Mouse (Mus musculus) myocyte (in vitro differentiated cells): ENCODE results near the gene Pex26. TPM values are rescaled to one million over a fixed set of nuclear protein-coding genes. Genes with fewer than 3 reads are reported as not detected.
A peak's percentile ranks its signal among the peaks of the same experiment; 100 is the strongest.

Experiments used
- H3K27me3 ChIP-seq: one replicate; pipeline ENCODE4 v1.6.1; 2011; ENCODE audit not compliant: control insufficient read depth, insufficient read depth, insufficient read length
- H3K36me3 ChIP-seq: one replicate; pipeline ENCODE4 v1.6.1; 2011; ENCODE audit not compliant: control insufficient read depth, insufficient read depth
- H3K4me2 ChIP-seq: one replicate; pipeline ENCODE4 v1.6.1; 2011; ENCODE audit warnings: low read depth, control low read depth
- H3K4me3 ChIP-seq: one replicate; pipeline ENCODE4 v1.5.1; 2011; ENCODE audit warnings: mild to moderate bottlenecking, control low read depth, moderate library complexity
- H3K79me2 ChIP-seq: one replicate; pipeline ENCODE4 v1.6.1; 2011; ENCODE audit not compliant: control insufficient read depth, insufficient read depth
- H3ac ChIP-seq: one replicate; pipeline ENCODE4 v1.6.1; 2011; ENCODE audit not compliant: control insufficient read depth, insufficient read length
- CEBPB ChIP-seq: IDR thresholded peaks from 2 replicates; pipeline ENCODE4 v1.6.1; 2011; ENCODE audit warnings: mild to moderate bottlenecking, moderate library complexity; ENCODE audit not compliant: poor library complexity, insufficient read depth, severe bottlenecking
- E2F4 ChIP-seq: IDR thresholded peaks from one replicate; pipeline ENCODE4 v1.6.1; 2011; ENCODE audit warnings: mild to moderate bottlenecking, control low read depth, moderate library complexity; ENCODE audit not compliant: insufficient read depth
- MAX ChIP-seq: IDR thresholded peaks from one replicate; pipeline ENCODE4 v1.6.1; 2011; ENCODE audit warnings: low read depth, mild to moderate bottlenecking, control low read depth
- MYOD1 ChIP-seq, 3 experiments: IDR thresholded peaks; one replicate each; pipeline ENCODE4 v1.6.1; 2011; ENCODE audit warnings: control low read depth in 2 of 3, low read depth in 2 of 3, mild to moderate bottlenecking in 2 of 3, moderate library complexity in 1 of 3; ENCODE audit not compliant: insufficient read length in 2 of 3, control insufficient read depth in 1 of 3
- MYOG ChIP-seq, 3 experiments: IDR thresholded peaks; one replicate each; pipeline ENCODE4 v1.6.1; 2011; ENCODE audit warnings: control low read depth in 2 of 3, low read depth in 2 of 3, mild to moderate bottlenecking in 2 of 3; ENCODE audit not compliant: insufficient read length in 2 of 3, control insufficient read depth in 1 of 3, insufficient read depth in 1 of 3
- POLR2A ChIP-seq: IDR thresholded peaks from one replicate; pipeline ENCODE4 v1.6.1; 2011; ENCODE audit warnings: low read depth, mild to moderate bottlenecking, control low read depth, moderate library complexity; ENCODE audit not compliant: insufficient read length
- POLR2AphosphoS2 ChIP-seq: IDR thresholded peaks from one replicate; pipeline ENCODE4 v1.6.1; 2011; ENCODE audit warnings: low read depth, control low read depth; ENCODE audit not compliant: insufficient read length
- REST ChIP-seq: IDR thresholded peaks from one replicate; pipeline ENCODE4 v1.6.1; 2011; ENCODE audit warnings: mild to moderate bottlenecking, control low read depth, moderate library complexity; ENCODE audit not compliant: insufficient read depth, insufficient read length
- SRF ChIP-seq: IDR thresholded peaks from one replicate; pipeline ENCODE4 v1.6.1; 2011; ENCODE audit warnings: low read depth; ENCODE audit not compliant: control insufficient read depth, insufficient read length
- TCF12 ChIP-seq: IDR thresholded peaks from one replicate; pipeline ENCODE4 v1.6.1; 2011; ENCODE audit warnings: mild to moderate bottlenecking, control low read depth; ENCODE audit not compliant: poor library complexity, insufficient read depth, severe bottlenecking
- TCF3 ChIP-seq: IDR thresholded peaks from one replicate; pipeline ENCODE4 v1.6.1; 2011; ENCODE audit warnings: low read depth, control low read depth; ENCODE audit not compliant: insufficient read length
- USF1 ChIP-seq: IDR thresholded peaks from one replicate; pipeline ENCODE4 v1.6.1; 2011; ENCODE audit warnings: low read depth, mild to moderate bottlenecking, control low read depth, moderate library complexity
- polyA plus RNA-seq: library from polyadenylated mRNA; unstranded; fragments of >200 nt; fragmentation: generic; extraction: Trizol; gene quantifications from one replicate; pipeline ENCODE4 v1.2.1, GENCODE M21; 2012; ENCODE audit warnings: missing spikeins

Gene Pex26
- polyA plus RNA-seq, 1 experiment: 2.0 TPM

DNA sequence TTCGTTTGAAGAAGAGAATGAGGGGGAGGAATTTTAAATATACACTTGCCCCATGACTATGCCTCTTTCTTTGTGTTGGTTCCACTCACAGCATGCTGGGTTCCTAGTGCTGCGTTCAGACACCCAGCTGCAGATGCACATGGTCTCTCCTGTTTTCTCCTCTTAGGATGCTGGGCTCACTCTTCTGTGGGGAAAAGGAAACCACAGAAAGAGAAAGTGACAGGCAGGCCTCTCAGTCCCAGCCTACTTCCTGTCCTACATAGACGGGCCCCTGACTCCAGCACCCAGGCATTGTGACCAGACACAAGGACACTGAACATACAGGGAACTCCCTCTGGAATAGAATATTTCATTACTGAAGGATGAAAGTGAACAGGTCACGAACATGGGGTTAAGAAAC, 42.6 kb downstream of the Pex26 start:
- H3K79me2 ChIP-seq: no peaks in the 10 kb centered on the region
- H3K4me2 ChIP-seq: no peak overlapping the region

DNA sequence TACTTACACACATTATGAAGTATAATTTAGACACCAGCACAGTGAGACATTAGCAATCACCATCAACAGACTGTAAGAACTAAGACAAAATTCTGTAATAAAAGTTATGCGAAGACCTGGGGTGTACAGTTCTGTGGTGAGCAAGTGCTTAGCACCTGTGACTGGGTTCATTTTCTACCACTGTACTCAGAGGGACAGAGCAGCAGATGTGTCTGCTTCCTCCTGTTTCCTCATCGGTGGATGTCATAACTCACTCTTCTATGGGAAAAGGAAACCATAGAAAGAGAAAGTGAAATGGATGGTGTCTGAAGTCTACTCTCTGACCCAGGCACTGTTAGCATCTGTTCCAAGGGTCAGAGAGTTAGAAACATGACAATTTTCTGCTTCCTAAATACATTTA, 43.3 kb downstream of the Pex26 start:
- no peak for TF ChIP-seq POLR2AphosphoS2
- TF ChIP-seq USF1: no peak
- TF ChIP-seq POLR2A: no peak
- no peak for TF ChIP-seq MYOG (IDR thresholded peaks at IDR 0.05; ENCODE audit: control insufficient read depth in 1 of 3, insufficient read depth in 1 of 3, insufficient read length in 2 of 3, low read depth in 2 of 3)
- TF ChIP-seq REST: no peak
- no peak for TF ChIP-seq E2F4
- no peak for TF ChIP-seq TCF12
- no peak for TF ChIP-seq MAX
- no peak for TF ChIP-seq TCF3
- no peak for TF ChIP-seq CEBPB

More for the DNA sequence above, 42.6 kb downstream of the Pex26 start:
- TF ChIP-seq SRF (no peak), USF1 (no peak), POLR2A (no peak), TCF12 (no peak), MYOD1 (IDR thresholded peaks at IDR 0.05; ENCODE audit: control insufficient read depth in 1 of 3, insufficient read length in 2 of 3, low read depth in 2 of 3) (no peak), POLR2AphosphoS2 (no peak), MAX (no peak), E2F4 (no peak), CEBPB (no peak), REST (no peak), TCF3 (no peak), MYOG (IDR thresholded peaks at IDR 0.05; ENCODE audit: control insufficient read depth in 1 of 3, insufficient read depth in 1 of 3, insufficient read length in 2 of 3, low read depth in 2 of 3) (no peak)
- no peak overlapping the region for H3ac ChIP-seq
- no peak overlapping the region for H3K4me3 ChIP-seq
- H3K27me3 ChIP-seq: peaks cover 5% of the 10 kb centered on the region
- H3K36me3 ChIP-seq: no peaks in the 10 kb centered on the region

DNA sequence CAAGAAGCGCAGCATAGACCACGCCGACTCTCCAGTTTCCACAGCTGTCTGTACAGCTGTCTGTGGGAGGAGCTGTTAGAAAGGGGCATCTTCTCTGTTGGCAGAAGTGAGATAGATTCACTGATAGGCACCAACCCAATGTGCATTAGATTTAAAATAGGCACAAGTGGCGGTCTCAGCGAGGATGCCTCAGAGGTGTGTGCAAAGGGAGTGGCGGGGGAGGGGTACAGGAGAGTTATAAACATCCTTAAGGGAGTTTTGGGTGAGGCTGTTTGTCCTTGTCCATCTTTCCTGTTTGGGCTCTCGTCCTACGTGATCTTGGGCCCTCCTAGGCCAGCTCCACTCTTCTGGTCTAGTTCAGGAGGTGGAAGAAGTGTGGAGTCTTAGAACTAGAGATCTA, 45.0 kb downstream of the Pex26 start:
- H3K27me3 ChIP-seq: peaks cover 9% of the 10 kb centered on the region
- H3K4me3 ChIP-seq: no peak overlapping the region
- H3ac ChIP-seq: no peak overlapping the region
- no peak overlapping the region for H3K4me2 ChIP-seq
- no peaks in the 10 kb centered on the region for H3K36me3 ChIP-seq
- no peaks in the 10 kb centered on the region for H3K79me2 ChIP-seq
- TF ChIP-seq REST (no peak), TCF3 (no peak), POLR2A (no peak), MAX (no peak), CEBPB (no peak), POLR2AphosphoS2 (no peak), USF1 (no peak), MYOD1 (IDR thresholded peaks at IDR 0.05; ENCODE audit: control insufficient read depth in 1 of 3, insufficient read length in 2 of 3, low read depth in 2 of 3) (no peak), TCF12 (no peak), SRF (no peak), E2F4 (no peak), MYOG (IDR thresholded peaks at IDR 0.05; ENCODE audit: control insufficient read depth in 1 of 3, insufficient read depth in 1 of 3, insufficient read length in 2 of 3, low read depth in 2 of 3) (no peak)

More for the DNA sequence above, 43.3 kb downstream of the Pex26 start:
- Histone ChIP-seq H3K36me3 (no peaks in the 10 kb centered on the region), H3ac (no peak overlapping the region), H3K4me2 (peak overlapping the region; percentile 34), H3K4me3 (no peak overlapping the region), H3K27me3 (peaks cover 7% of the 10 kb centered on the region), H3K79me2 (no peaks in the 10 kb centered on the region)

DNA sequence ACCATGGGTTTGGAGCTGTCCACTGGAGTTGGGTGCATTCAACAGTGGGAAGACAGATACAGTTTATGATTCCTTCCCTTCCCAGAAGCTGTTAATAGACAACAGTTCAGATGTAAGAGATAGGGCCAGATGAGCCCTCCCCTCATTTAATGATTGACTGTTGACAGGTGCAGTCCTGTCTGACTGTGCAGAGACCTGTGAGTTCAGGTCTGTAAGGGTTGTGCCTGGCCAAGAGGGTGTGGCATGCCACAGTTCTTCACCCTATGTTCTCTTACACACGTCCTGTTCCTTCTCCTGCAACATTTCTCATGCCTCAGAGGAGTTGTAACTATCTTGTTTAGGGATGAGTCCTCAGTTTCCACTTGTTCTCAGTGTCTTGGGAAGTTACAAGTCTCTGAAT, 49.2 kb downstream of the Pex26 start:
- H3K36me3 ChIP-seq: no peaks in the 10 kb centered on the region
- no peaks in the 10 kb centered on the region for H3K79me2 ChIP-seq
- TF ChIP-seq E2F4 (no peak), TCF3 (no peak), MYOD1 (IDR thresholded peaks at IDR 0.05; ENCODE audit: control insufficient read depth in 1 of 3, insufficient read length in 2 of 3, low read depth in 2 of 3) (no peak), MYOG (IDR thresholded peaks at IDR 0.05; ENCODE audit: control insufficient read depth in 1 of 3, insufficient read depth in 1 of 3, insufficient read length in 2 of 3, low read depth in 2 of 3) (no peak), SRF (no peak), MAX (no peak), CEBPB (no peak), POLR2A (no peak), USF1 (no peak), TCF12 (no peak), REST (no peak)
- no peak overlapping the region for H3K4me2 ChIP-seq
- no peak overlapping the region for H3K4me3 ChIP-seq
- H3ac ChIP-seq: no peak overlapping the region
- peaks cover 9% of the 10 kb centered on the region for H3K27me3 ChIP-seq

DNA sequence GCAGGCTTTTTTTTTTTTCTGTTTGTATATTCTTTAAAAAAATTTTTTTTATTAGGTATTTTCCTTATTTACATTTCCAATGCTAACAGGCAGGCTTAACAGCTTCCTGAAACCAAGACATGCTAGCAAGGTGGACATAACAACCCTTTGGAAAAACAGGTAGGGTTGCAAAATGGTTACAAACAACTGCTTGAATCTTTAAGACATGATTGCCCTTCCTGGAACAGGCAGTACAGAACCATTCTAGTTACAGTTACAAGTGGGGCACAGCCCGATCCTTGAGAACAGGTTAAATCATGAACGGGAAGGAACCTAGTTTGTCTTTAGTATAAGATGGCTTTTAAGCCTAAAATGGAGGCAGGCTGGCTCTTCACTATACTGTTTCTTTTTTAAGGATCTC, 52.9 kb downstream of the Pex26 start:
- no peak overlapping the region for H3ac ChIP-seq
- H3K4me3 ChIP-seq: no peak overlapping the region
- H3K36me3 ChIP-seq: no peaks in the 10 kb centered on the region
- TF ChIP-seq TCF3 (no peak), TCF12 (no peak), CEBPB (no peak)
- H3K4me2 ChIP-seq: no peak overlapping the region
- no peaks in the 10 kb centered on the region for H3K79me2 ChIP-seq
- peaks cover 23% of the 10 kb centered on the region for H3K27me3 ChIP-seq
